Mouse (Mus musculus) spleen, adult 2 months (tissue): ENCODE data around the gene Rab3b.

Source experiments
- CTCF ChIP-seq: fragments of 200-500 bp; IDR thresholded peaks from 2 replicates; pipeline ENCODE4 v1.5.1; 2011; ENCODE audit warnings: mild to moderate bottlenecking, inconsistent platforms; ENCODE audit not compliant: insufficient read depth, insufficient read length, insufficient replicate concordance; ENCODE audit errors: extremely low read depth
- POLR2A ChIP-seq: fragments of 200-500 bp; IDR thresholded peaks from 2 replicates; pipeline ENCODE4 v1.6.1; 2011; ENCODE audit warnings: low read depth, low read length, inconsistent platforms

- no peak for TF ChIP-seq CTCF
- TF ChIP-seq POLR2A = no peak
Observed at GRCm38 (mm10) chr4:108834115-108834970, 44.5 kb upstream of the Rab3b start, which contains the start of gene Txndc12.
